Mouse (Mus musculus) cerebellum, adult (tissue): Measurements from ENCODE around the gene Hoga1.

Experiments
- ATAC-seq: cut with Nextera tagmentation; 2 replicates; pipeline ENCODE4 v1.9.2; 2017; ENCODE audit warnings: mild to moderate bottlenecking, moderate library complexity, mixed read lengths; ENCODE audit not compliant: insufficient number of reproducible peaks, low FRiP score, low TSS enrichment

The Hoga1 gene

DNA sequence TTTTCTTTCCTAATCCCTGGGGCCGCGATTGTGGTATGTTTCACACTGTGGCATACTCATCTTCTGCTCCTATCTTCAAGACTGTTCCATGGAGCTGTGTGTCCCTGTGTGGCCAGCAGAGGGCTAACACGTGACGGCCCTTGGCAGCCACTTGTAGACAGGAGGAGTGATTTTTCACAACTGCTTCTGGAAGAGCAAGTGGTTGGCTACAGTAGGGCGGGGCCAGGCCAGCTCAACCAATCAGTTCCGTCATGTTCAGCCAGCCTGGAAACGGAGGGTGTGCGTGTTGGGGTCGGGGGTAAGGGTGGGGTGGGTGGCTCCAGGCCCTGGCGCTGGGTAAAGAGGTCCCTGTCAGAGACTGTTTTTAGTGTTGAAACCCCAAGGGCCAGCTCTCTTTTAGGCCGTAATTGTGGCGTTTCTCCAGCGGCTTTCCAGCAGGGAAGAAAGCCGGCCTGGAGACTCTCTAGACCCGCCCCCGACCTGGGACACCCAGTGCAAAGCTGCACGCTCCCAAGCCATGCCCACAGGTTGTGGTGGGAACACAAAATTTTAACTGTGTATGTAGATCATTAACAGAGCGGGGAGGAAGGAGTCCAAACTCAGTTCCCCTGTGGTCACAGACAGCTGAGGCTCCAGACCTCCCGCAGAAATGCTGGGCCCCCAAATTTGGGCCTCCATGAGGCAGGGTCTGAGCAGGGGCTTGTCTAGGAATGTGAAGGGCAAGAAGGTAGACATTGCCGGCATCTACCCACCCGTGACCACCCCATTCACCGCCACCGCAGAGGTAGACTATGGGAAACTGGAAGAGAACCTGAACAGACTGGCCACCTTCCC is at the start of gene Hoga1:
Gene Hoga1, plus strand, starts transcription at position 342 of the 834 bp plus-strand sequence.
- ATAC-seq: no peak; the same call in 1 of the 2 replicates

- ATAC-seq: no peak
Measured at GRCm38 (mm10) chr19:41997090-41997489, 48.3 kb upstream of the Hoga1 start.

DNA sequence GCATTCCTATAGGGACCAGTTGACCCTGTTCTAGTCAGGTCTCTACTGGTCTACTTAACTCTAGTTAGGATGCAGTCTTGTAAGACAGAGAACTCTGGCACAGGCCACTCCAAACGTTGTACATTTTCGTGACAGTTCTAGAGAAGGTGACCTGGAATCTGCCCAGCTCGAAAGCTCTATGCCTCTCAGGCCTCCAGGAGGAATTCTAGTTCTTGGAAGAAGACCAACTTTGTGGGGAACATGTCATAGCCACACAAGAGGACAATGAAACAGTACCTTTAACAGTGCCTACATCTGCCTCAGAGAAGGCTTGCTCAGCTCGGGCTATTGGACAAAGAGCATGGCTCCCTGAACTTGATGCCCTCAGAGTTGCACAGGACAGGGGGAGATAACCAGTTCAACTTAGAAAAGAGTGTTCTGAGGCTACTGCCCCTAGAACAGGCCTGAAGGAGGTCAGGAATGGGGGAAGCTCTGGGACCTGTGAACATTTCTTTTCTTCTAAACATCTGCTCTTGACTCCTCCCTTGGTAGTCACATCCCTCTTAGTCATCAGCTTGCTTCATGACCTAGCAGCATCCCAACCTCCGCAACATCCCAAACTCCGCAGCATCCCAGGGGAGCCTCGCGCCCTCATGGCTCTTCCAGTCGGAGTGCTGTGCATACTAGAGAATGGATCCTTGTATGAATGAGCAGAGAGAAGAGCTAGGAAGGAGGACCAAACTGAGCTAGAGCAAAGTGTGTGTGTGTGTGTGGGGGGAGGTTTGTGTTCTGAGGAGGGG is 46.5 kb upstream of the Hoga1 start:
- no peak for ATAC-seq

- no peak for ATAC-seq
Measured at GRCm38 (mm10) chr19:41999688-42000283, 45.6 kb upstream of the Hoga1 start.

- no peak for ATAC-seq
Measured at GRCm38 (mm10) chr19:42000446-42000958, 44.9 kb upstream of the Hoga1 start.

DNA sequence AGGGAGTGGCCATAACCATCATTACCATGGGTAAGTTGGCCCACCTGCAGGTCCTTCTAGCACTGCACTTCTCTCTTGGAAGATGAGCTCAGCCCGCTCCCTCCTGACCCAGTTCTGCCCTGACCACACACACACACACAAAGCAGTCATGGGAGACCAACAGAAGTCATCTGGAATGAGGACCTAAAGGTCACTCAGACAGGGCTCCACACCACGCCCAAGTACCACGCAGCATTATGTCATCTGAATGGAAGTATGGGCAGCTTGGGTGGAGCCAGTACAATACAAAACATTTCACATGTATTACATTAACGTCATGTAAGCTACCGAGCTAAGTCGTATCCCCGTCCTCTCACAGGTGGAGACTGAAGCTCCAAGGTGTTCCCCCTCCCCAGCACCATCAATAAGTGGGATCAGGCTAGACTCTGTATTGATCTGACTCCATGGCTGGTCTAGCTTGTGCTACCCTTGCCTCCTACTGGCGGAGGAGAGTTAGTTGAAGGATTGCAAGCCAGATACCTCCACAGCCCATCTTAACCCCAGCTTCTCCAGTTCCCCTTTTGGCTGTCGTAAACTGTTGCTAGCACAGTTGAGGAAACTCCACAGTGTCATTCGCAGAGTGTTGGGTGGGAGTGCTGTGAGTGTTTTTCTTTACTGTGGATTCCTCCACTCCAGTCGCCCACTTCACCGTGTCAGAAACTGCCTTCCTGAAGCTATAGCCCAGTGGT is 44.0 kb upstream of the Hoga1 start:
- no peak for ATAC-seq

GRCm38 (mm10) chr19:42004258-42004657 is 41.2 kb upstream of the Hoga1 start:
- no peak for ATAC-seq

- ATAC-seq: no peak
Measured at GRCm38 (mm10) chr19:42005616-42006015, 39.8 kb upstream of the Hoga1 start.

- no peak for ATAC-seq
Measured at GRCm38 (mm10) chr19:42006568-42006967, 38.8 kb upstream of the Hoga1 start.

- ATAC-seq: no peak
Measured at GRCm38 (mm10) chr19:42008586-42008985, 36.8 kb upstream of the Hoga1 start.

DNA sequence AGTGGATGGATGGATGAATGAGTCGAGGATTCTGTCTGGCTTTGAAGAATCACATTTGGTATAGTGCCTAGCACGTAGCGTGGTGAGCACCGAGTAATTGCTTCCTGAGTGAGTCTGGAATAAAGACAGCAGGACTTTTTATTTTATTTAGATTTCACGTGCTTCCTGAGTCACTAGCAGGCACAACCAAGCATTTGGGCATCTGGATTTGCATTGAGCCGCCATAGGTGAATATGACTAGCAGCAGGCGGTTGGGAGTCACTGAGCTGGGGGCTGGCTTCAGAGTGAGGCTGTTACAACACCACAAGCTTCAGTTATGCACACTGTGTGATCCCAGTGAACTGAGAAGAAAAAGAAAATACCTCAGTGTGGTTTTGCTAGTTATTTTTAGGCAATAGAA is 36.3 kb upstream of the Hoga1 start:
- ATAC-seq: no peak

- no peak for ATAC-seq
Measured at GRCm38 (mm10) chr19:42010436-42010835, 35.0 kb upstream of the Hoga1 start.

GRCm38 (mm10) chr19:42011123-42011522 is 34.3 kb upstream of the Hoga1 start:
- no peak for ATAC-seq

GRCm38 (mm10) chr19:42014231-42014825 is 31.1 kb upstream of the Hoga1 start:
- ATAC-seq: no peak

DNA sequence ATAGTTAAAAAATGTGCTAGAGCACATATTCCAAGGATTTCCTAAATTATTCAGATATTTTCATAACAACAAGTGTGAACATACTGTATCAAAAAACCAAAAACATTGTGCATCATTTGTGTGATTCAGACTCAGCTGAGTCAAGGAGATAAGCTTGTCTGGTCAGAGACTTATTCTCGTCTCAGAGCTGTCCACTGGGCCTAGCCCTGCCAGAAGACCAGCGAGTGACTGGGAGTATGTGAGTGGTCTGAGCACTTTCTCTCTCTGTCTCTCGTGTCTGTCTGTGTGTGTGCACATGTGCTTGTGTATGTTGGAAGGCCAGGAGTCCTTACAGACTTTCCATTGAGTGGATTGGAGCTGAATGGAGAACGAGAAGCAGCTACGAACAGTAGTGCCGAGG is 30.4 kb upstream of the Hoga1 start:
- no peak for ATAC-seq

- ATAC-seq: no peak
Measured at GRCm38 (mm10) chr19:42016251-42016650, 29.2 kb upstream of the Hoga1 start.

GRCm38 (mm10) chr19:42016840-42017239 is 28.6 kb upstream of the Hoga1 start:
- no peak for ATAC-seq

DNA sequence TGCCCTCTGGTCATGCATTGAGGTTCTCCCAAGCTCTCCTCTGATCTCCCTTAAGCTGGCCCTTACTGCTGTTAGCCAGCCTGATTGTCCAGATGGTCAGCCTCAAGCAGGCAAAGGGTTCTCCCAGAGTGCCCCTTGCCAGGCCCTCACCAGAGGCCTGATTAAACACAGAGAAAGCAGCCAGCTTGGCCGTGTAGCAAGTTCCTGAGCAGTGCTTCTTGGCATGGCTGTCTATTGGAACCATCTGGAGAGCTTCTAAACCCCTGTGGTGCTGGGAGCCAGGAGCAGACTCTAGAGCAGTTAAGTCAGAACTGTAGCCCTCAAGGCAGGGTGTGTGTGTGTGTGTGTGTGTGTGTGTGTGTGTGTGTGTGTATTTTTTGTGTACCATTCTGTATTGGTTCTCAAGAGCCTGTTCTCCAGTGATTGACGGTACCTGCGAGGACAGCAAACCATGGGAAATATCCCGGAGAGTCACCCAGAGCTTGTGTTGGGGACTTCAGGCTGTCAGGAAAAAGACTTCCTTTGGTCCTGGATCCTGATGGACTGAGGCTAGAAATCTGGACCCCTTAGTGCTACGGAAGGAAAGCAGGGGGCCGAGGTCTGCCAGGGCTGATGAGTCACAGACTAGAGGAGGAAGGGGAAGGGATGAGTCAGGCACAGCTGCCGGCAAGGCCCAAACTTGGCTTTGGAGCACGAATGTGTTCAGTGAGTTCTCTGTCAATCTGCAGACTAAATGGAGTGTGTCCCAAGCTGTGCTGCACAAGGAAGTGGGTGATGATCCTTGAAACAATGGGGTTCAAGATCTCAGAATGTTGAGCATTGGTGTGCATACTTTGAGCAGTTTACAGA is 27.8 kb upstream of the Hoga1 start:
- peak; percentile 92 for ATAC-seq

DNA sequence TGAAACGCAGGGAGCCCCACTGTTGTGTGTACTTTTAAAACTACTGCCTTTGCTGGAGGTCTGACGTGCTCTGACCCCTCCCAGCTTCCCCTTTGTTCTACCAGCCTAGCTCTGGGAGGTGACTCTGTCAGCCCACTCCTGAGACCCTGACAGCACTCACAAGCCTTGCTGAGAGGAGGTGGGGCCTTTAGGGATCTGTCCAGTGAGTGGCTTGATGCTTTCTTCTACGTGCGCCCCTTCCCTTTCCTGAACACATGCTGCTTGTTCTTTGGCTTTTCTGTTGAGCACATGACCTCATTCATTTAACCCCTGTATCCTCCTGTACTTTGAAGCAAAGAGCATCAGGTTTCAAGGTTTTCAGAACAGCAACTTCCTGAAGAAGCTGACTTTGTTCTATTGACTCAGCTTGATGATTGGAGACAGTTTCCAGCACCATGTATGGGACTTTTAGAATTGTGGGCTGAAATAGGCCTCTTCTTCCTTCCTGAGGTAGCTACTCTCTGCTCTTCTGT is 26.3 kb upstream of the Hoga1 start:
- no peak for ATAC-seq
